Mouse (Mus musculus): Measurements from ENCODE around the gene Ermard. TPM values are rescaled to one million over a fixed set of nuclear protein-coding genes. Genes with fewer than 3 reads are reported as not detected.
"Not testable (repeated sequence)": the region's sequence is repeated elsewhere in the genome, so short reads cannot be mapped to it uniquely, and the experiment has no call there.

The Ermard gene
- total RNA-seq (2022) = 10 to 100 TPM; 45.4 to 57.1 (median 53.1) TPM

- peak in 1 of 2 experiments; percentile 13 for DNase-seq (ENCODE audit: low spot score in 2 of 2)
Measured at GRCm38 (mm10) chr17:15041175-15041729, at the start of gene Ermard, which contains the start of the genes Tcte3 and Gm3448. Gene Ermard (plus strand): TSS chr17:15041208. Gene Tcte3 (minus strand): TSS chr17:15041488. Gene Gm3448 (minus strand): TSS chr17:15041537.

- DNase-seq (ENCODE audit: low spot score in 2 of 2) = not testable (repeated sequence)
Measured at GRCm38 (mm10) chr17:14992522-14993138, 48.4 kb upstream of the Ermard start.

DNA sequence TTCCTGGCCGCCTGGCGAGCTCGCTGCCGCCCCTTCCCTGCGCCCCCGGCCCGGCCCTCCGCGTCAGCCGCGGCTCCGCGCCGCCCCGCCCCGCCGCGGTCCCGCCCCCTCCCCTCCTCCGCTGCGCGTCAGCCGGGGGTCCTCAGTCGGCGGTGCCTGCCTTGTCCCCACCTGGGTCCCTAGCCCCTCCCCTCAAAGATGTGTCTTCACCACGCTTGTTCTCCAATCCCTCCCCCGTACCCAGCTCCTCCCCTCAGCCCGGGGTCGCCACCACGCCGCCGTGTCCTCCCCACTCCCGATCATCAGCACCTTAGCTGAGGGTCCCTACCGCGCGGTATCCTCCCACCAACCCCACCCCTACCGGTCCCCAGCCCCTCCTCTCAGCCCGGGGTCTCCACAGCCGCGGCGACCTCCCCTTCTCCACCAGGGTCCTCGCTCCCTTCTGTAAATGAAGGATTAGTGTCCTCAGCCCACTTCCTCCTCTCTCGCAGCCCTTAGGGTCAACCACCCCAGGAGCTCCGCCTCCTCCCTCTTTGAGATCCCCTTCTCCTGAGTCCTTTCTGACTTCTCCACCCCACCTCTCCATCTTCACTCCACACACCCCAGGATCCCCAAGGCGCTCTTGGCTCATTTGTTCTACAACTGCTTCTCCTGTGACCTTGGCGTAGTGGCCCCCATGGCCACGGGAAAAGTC lies 47.7 kb upstream of the Ermard start:
- not testable (repeated sequence) for DNase-seq (ENCODE audit: low spot score in 2 of 2)

GRCm38 (mm10) chr17:14994140-14994539 lies 46.9 kb upstream of the Ermard start:
- DNase-seq (ENCODE audit: low spot score in 2 of 2) = not testable (repeated sequence)

GRCm38 (mm10) chr17:15000047-15000446 lies 41.0 kb upstream of the Ermard start:
- not testable (repeated sequence) for DNase-seq (ENCODE audit: low spot score in 2 of 2)

DNA sequence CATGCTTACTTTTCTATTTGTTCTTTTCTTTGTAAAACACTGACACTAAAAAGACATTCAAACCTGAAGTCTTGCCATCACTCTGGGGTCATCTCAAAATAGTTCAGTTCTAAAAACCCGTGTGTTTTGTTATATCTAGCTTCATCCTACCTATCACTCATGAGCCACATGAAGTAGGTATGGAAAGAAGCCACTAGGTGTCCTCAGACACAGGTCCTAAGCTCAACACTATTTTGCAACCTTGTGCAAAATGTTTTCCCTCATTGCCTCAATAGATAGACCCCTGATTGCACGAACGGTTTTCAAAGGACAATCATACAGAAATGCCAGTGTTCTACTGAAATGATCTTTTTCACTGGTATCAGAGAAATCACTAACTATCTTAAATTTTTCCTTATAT lies 31.9 kb upstream of the Ermard start:
- not testable (repeated sequence) for DNase-seq (ENCODE audit: low spot score in 2 of 2)

GRCm38 (mm10) chr17:15009706-15010413 lies 31.1 kb upstream of the Ermard start, which contains the start of gene Gm3435:
Gene Gm3435 (plus strand): TSS chr17:15010176.
- not testable (repeated sequence) for DNase-seq (ENCODE audit: low spot score in 2 of 2)

DNA sequence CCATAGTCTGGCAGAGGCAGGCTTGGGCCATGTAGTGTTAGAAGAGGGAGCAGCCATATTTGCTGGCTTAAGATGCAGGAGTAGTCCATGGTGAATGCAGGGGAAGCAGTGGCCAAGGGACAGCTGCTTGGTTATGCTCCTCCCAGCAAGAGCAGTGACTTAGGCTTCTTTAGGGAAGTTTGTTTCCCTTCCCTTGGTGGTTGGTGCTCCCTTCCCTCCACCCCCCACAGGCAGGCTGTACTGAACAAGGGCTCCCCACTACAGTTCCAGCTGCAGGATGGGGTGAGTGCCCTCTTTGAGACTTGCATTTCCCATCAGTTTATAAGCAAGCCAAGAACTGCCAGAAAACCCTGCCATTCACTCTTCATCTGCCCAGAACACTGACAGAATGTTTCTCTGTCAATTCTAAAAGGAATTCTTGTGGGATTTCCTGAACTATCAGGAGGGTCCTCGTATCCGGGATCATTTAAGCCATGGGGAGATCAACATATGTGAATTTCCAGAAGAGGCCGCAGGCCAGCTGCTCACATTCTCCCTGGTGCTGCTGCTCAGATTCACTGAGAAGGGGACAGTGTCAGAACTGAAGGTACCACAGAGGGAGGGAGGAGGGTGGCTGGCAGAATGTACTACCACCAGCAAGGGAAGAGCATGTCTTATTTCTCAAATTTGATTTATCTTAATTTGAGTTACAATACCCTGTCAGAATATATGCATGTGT lies 19.3 kb upstream of the Ermard start:
- DNase-seq (ENCODE audit: low spot score in 2 of 2) = peak in 1 of 2 experiments; percentile 17

GRCm38 (mm10) chr17:15023878-15024492 lies 17.0 kb upstream of the Ermard start:
- not testable (repeated sequence) for DNase-seq (ENCODE audit: low spot score in 2 of 2)

- DNase-seq (ENCODE audit: low spot score in 2 of 2) = not testable (repeated sequence)
Measured at GRCm38 (mm10) chr17:15024502-15025193, 16.4 kb upstream of the Ermard start.

GRCm38 (mm10) chr17:15025513-15025912 lies 15.5 kb upstream of the Ermard start:
- DNase-seq (ENCODE audit: low spot score in 2 of 2) = not testable (repeated sequence)

GRCm38 (mm10) chr17:15031414-15031813 lies 9.6 kb upstream of the Ermard start:
- not testable (repeated sequence) for DNase-seq (ENCODE audit: low spot score in 2 of 2)

- DNase-seq (ENCODE audit: low spot score in 2 of 2) = not testable (repeated sequence)
Measured at GRCm38 (mm10) chr17:15040455-15040854, 553 bp upstream of the Ermard start.

DNA sequence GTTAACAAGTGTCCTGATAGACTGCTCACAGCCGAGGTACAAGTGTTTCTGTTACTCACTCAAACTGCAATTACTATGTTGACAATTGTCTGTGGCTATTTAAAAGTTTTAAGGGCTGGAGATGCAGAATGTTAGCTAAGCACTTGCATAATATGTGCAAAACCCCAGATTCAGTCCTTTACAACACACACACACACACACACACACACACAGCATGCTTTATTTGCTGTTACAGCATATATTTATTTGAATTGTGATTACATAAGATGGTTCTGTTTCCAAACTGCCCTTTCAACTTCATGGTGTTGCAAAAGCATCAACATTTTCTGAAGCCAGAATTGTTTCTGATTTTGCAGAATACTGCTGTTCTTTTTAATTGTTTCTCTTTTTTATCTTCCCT lies 9.3 kb downstream of the Ermard start:
- DNase-seq (ENCODE audit: low spot score in 2 of 2) = not testable (repeated sequence)

DNA sequence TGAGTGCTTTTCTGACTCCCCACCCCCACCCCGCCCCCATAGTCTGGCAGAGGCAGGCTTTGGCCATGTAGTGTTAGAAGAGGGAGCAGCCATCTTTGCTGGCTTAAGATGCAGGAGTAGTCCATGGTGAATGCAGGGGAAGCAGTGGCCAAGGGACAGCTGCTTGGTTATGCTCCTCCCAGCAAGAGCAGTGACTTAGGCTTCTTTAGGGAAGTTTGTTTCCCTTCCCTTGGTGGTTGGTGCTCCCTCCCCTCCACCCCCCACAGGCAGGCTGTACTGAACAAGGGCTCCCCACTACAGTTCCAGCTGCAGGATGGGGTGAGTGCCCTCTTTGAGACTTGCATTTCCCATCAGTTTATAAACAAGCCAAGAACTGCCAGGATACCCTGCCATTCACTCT lies 11.8 kb downstream of the Ermard start:
- peak in 1 of 2 experiments; percentile 0 for DNase-seq (ENCODE audit: low spot score in 2 of 2)

GRCm38 (mm10) chr17:15053183-15053828 lies 12.3 kb downstream of the Ermard start:
- DNase-seq (ENCODE audit: low spot score in 2 of 2) = peak in 1 of 2 experiments; percentile 2

- peak in 1 of 2 experiments; percentile 6 for DNase-seq (ENCODE audit: low spot score in 2 of 2)
Measured at GRCm38 (mm10) chr17:15053829-15054200, 12.8 kb downstream of the Ermard start.

GRCm38 (mm10) chr17:15055925-15056324 lies 14.9 kb downstream of the Ermard start:
- DNase-seq (ENCODE audit: low spot score in 2 of 2) = peak in 1 of 2 experiments; percentile 36

- no peak for DNase-seq (ENCODE audit: low spot score in 2 of 2)
Measured at GRCm38 (mm10) chr17:15058161-15058591, 17.2 kb downstream of the Ermard start.

Measured in left cerebral cortex, adult 8-10 months (tissue).